Mouse (Mus musculus): ENCODE measurements around the gene Gm47955. TPM values are rescaled to one million over a fixed set of nuclear protein-coding genes. Genes with fewer than 3 reads are reported as not detected.
"Not testable (repeated sequence)": the region's sequence is repeated elsewhere in the genome, so short reads cannot be mapped to it uniquely, and the experiment has no call there.

The Gm47955 gene
- polyA plus RNA-seq, 1 experiment = not detected

DNA sequence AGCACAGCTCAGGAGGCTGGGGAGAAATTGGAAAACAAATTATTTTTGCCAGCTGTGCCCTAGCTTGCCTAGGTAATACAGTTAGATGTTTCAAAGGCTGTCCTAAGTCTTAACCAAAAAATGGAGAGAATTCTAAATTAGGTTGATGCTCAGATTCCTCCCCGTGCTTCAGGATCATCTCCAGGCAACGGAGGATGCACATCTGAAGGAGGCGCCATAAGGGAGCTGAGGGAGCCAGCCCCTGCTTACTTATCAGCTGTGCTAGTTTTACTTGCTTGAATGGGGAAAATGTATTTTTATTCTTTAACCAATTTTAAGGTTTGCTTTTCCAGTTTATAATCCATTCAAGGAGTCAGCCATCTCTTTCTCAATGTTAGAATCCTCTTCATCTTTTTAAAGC is 33.9 kb downstream of the Gm47955 start:
- Histone ChIP-seq H3K4me3 (ENCODE audit: insufficient read depth, poor library complexity, severe bottlenecking) (no peak overlapping the region), H3K27me3 (ENCODE audit: control insufficient read depth, insufficient read depth, insufficient read length) (peaks cover 13% of the 10 kb centered on the region), H3K79me3 (ENCODE audit: low read depth) (no peaks in the 10 kb centered on the region), H3ac (ENCODE audit: control insufficient read depth, insufficient read length, low read depth) (no peak overlapping the region), H3K79me2 (ENCODE audit: control insufficient read depth, insufficient read depth) (no peaks in the 10 kb centered on the region), H3K36me3 (ENCODE audit: control insufficient read depth, insufficient read depth) (no peaks in the 10 kb centered on the region)
- no peak for TF ChIP-seq CTCF (IDR thresholded peaks at IDR 0.05; ENCODE audit: control insufficient read depth, insufficient read depth, insufficient read length)
- TF ChIP-seq FOSL1 (IDR thresholded peaks at IDR 0.05; ENCODE audit: insufficient read depth, low read length, poor library complexity, severe bottlenecking) = no peak
- no peak for TF ChIP-seq MAX (IDR thresholded peaks at IDR 0.05)
- no peak for TF ChIP-seq USF1 (IDR thresholded peaks at IDR 0.05; ENCODE audit: low read depth)
- TF ChIP-seq CEBPB (IDR thresholded peaks at IDR 0.05; ENCODE audit: low read depth) = no peak
- no peak for TF ChIP-seq MYOG (IDR thresholded peaks at IDR 0.05; ENCODE audit: control insufficient read depth, extremely low read depth, insufficient read length)
- no peak for TF ChIP-seq MYOD1 (IDR thresholded peaks at IDR 0.05; ENCODE audit: control insufficient read depth, insufficient read length, low read depth)

DNA sequence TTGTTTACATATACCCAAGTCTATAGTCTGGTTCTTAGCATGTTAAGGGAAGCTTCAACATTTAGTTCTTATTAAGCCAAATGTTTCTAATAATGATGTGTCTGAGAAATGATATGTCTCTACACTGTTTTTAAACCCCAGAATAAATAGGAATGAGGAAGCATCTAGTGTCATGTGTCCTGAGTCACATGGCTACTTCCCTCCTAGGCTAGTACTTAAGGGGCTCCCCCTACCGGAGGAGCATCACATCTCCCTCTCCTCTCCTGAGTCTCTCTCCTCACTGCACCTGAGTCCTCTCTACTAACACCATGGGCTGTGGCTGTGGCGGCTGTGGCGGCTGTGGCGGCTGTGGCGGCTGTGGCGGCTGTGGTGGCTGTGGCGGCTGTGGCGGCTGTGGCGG is 40.2 kb downstream of the Gm47955 start, which contains the start of gene Gm47959:
TSS of gene Gm47959 (plus strand) at position 243 of the 400 bp plus-strand sequence.
- H3K4me3 ChIP-seq (ENCODE audit: insufficient read depth, poor library complexity, severe bottlenecking); H3K79me2 ChIP-seq (ENCODE audit: control insufficient read depth, insufficient read depth); H3K79me3 ChIP-seq (ENCODE audit: low read depth); H3ac ChIP-seq (ENCODE audit: control insufficient read depth, insufficient read length, low read depth); H3K36me3 ChIP-seq (ENCODE audit: control insufficient read depth, insufficient read depth): not testable (repeated sequence)
- peaks cover 19% of the 10 kb centered on the region for H3K27me3 ChIP-seq (ENCODE audit: control insufficient read depth, insufficient read depth, insufficient read length)

DNA sequence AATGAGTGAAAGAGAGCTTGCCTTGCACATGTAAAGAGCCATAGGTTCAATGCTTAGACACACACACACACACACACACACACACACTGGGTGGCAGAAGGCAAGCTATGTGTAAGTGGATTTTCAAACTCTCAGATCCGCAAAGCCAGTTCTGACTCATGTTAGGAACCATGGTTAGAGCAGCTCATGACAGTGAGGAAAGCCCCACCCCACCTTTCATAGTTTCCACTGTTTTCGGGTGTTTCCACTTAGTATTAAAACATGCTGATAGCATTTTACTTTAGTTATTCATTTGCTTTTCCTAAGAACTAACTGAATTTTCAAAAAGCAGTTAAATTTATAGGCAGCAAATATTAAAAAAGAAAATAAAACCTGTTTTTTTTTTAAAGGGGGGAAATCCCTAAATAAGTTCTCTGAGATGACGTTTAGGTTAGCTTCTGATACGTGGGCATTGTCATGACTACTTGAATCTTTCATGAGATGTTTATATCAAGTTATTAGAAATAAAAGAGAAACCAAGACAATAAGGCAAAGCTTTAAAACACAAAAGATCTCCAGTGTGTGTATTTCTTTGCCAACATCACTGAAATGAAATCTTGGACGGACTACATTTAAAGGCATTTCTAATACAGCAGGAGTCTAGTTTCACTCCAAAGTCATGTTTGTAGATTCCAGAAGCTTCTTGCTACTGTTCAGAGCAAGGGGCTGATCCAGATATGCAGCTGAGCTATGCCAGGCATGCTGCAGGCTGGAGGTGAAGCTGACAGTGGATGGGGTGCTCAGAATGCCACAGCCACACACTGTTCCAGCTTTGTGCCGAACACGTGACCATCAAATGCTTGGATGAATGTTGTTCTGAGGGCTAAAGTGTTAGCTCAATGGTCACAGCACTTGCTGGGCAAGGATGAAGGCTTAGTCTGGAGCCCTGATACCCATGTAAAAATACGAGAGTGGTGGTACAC is 46.4 kb downstream of the Gm47955 start:
- Histone ChIP-seq H3K79me2 (ENCODE audit: control insufficient read depth, insufficient read depth) (no peaks in the 10 kb centered on the region), H3K27me3 (ENCODE audit: control insufficient read depth, insufficient read depth, insufficient read length) (peaks cover 37% of the 10 kb centered on the region), H3K79me3 (ENCODE audit: low read depth) (no peaks in the 10 kb centered on the region), H3K4me3 (ENCODE audit: insufficient read depth, poor library complexity, severe bottlenecking) (no peak overlapping the region), H3ac (ENCODE audit: control insufficient read depth, insufficient read length, low read depth) (no peak overlapping the region), H3K36me3 (ENCODE audit: control insufficient read depth, insufficient read depth) (no peaks in the 10 kb centered on the region)
- TF ChIP-seq MYOD1 (IDR thresholded peaks at IDR 0.05; ENCODE audit: control insufficient read depth, insufficient read length, low read depth) (no peak), USF1 (IDR thresholded peaks at IDR 0.05; ENCODE audit: low read depth) (peak; percentile 11)

DNA sequence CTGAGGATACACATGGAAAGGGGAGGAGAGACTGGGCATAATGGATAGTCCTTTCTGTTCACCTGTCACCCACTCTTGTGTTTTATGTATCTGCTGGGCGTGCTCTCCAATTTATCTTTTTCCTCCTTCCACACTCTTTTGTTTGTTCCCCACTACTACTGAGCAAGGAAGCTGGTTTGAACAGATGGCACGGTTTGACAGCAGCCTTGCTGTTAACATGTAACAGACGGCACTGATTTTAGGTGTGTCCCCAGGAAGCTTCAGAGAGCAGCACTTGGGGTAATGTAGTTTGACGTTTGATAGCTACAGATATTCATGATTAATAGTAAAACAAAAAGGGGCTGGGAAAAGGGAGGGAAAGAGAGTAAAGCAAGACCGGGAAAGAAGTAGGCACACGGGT is 47.4 kb downstream of the Gm47955 start:
- no peaks in the 10 kb centered on the region for H3K79me3 ChIP-seq (ENCODE audit: low read depth)
- H3ac ChIP-seq (ENCODE audit: control insufficient read depth, insufficient read length, low read depth) = no peak overlapping the region
- no peaks in the 10 kb centered on the region for H3K79me2 ChIP-seq (ENCODE audit: control insufficient read depth, insufficient read depth)
- H3K36me3 ChIP-seq (ENCODE audit: control insufficient read depth, insufficient read depth) = no peaks in the 10 kb centered on the region
- H3K4me3 ChIP-seq (ENCODE audit: insufficient read depth, poor library complexity, severe bottlenecking) = no peak overlapping the region
- H3K27me3 ChIP-seq (ENCODE audit: control insufficient read depth, insufficient read depth, insufficient read length) = peaks cover 37% of the 10 kb centered on the region
- TF ChIP-seq FOSL1 (IDR thresholded peaks at IDR 0.05; ENCODE audit: insufficient read depth, low read length, poor library complexity, severe bottlenecking) (no peak), USF1 (IDR thresholded peaks at IDR 0.05; ENCODE audit: low read depth) (no peak), MAX (IDR thresholded peaks at IDR 0.05) (no peak), CTCF (IDR thresholded peaks at IDR 0.05; ENCODE audit: control insufficient read depth, insufficient read depth, insufficient read length) (no peak), CEBPB (IDR thresholded peaks at IDR 0.05; ENCODE audit: low read depth) (no peak), MYOD1 (IDR thresholded peaks at IDR 0.05; ENCODE audit: control insufficient read depth, insufficient read length, low read depth) (no peak), MYOG (IDR thresholded peaks at IDR 0.05; ENCODE audit: control insufficient read depth, extremely low read depth, insufficient read length) (no peak)

Other genes with a start within 250 kb of the Gm47955 start
- 80.6 TPM for gene Mff, start 235.4 kb upstream of the Gm47955 start, polyA plus RNA-seq (2012; fragmentation: generic; extraction: Trizol)
- gene Tm4sf20, start 191.8 kb upstream of the Gm47955 start, polyA plus RNA-seq (2012; fragmentation: generic; extraction: Trizol) = not detected
- not detected for gene Gm47791, start 189.0 kb upstream of the Gm47955 start, polyA plus RNA-seq (2012; fragmentation: generic; extraction: Trizol)
- gene Agfg1, start 120.8 kb upstream of the Gm47955 start, polyA plus RNA-seq (2012; fragmentation: generic; extraction: Trizol) = 26.9 TPM
- 0.12 TPM for gene A030005L19Rik, start 47.0 kb upstream of the Gm47955 start, polyA plus RNA-seq (2012; fragmentation: generic; extraction: Trizol)
- gene A030014E15Rik, start 35.4 kb upstream of the Gm47955 start, polyA plus RNA-seq (2012; fragmentation: generic; extraction: Trizol) = not detected
- gene Gm6217, start 28.9 kb upstream of the Gm47955 start, polyA plus RNA-seq (2012; fragmentation: generic; extraction: Trizol) = not detected
- gene A030003K21Rik, start 16.9 kb upstream of the Gm47955 start, polyA plus RNA-seq (2012; fragmentation: generic; extraction: Trizol) = not detected
- not detected for gene Gm7544, start 4.3 kb upstream of the Gm47955 start, polyA plus RNA-seq (2012; fragmentation: generic; extraction: Trizol)
- not detected for gene Gm47959, start 40.3 kb downstream of the Gm47955 start, polyA plus RNA-seq (2012; fragmentation: generic; extraction: Trizol)
- gene Slc19a3, start 78.2 kb downstream of the Gm47955 start, polyA plus RNA-seq (2012; fragmentation: generic; extraction: Trizol) = not detected
- gene Krtap28-10, start 82.2 kb downstream of the Gm47955 start, polyA plus RNA-seq (2012; fragmentation: generic; extraction: Trizol) = not detected
- not detected for gene Gm47969, start 84.6 kb downstream of the Gm47955 start, polyA plus RNA-seq (2012; fragmentation: generic; extraction: Trizol)
- gene A030005K14Rik, start 99.1 kb downstream of the Gm47955 start, polyA plus RNA-seq (2012; fragmentation: generic; extraction: Trizol) = not detected
- not detected for gene Krtap28-13, start 100.6 kb downstream of the Gm47955 start, polyA plus RNA-seq (2012; fragmentation: generic; extraction: Trizol)
- not detected for gene Ccl20, start 156.5 kb downstream of the Gm47955 start, polyA plus RNA-seq (2012; fragmentation: generic; extraction: Trizol)
- gene Daw1, start 199.5 kb downstream of the Gm47955 start, polyA plus RNA-seq (2012; fragmentation: generic; extraction: Trizol) = not detected

Data from C2C12 (cell line).